Mouse (Mus musculus): ENCODE results near the gene Gm28230. TPM values are rescaled to one million over a fixed set of nuclear protein-coding genes. Genes with fewer than 3 reads are reported as not detected.

The Gm28230 gene
- total RNA-seq (2017), result not detected in 2 replicates

- no peak for ATAC-seq (ENCODE audit: extremely low read depth, insufficient number of reproducible peaks, low FRiP score, poor library complexity, severe bottlenecking)
Measured at GRCm38 (mm10) chr2:74726551-74726950, at the start of gene Gm28230. TSS of gene Gm28230 (plus strand) at chr2:74726728.

GRCm38 (mm10) chr2:74677106-74677505, 49.4 kb upstream of the Gm28230 start:
- no peak for ATAC-seq (ENCODE audit: extremely low read depth, insufficient number of reproducible peaks, low FRiP score, poor library complexity, severe bottlenecking)

DNA sequence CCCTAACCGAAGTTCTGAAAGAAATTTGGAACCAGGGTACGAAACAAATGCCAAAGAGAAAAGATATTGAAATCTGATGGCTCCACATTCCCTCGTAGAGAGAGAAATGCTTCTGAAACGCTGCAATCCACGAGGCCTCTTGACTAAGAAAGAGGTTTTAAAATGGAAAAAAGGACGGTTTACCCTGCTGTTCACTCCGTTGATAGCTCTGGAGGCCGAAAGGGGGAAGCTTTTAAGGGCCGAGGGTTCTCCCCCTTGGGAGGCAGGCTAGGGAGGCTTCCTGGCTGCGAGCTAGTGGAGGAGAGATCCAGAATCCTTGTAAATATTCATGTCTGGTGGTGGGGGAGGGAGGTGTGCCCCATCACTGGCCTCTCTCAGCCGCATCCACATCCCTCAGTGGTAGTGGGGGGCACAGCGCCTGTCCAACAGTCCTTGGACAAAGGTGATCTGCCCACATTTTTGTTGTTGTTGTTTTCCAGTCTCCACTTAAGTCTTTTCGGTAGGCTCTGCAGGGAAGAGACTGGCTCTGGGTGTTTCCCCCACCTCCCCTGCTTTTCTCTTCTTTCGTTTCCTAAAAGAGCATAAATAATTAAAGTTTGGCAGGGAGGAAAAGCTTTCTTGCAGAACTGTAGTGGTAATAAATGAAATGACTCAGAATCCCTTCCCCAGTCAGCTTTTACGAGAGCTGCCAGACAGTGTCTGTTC, 47.5 kb upstream of the Gm28230 start, which contains the start of gene Hoxd11:
Gene Hoxd11 (plus strand): TSS at position 667 of the 705 bp plus-strand sequence.
- no peak for ATAC-seq (ENCODE audit: extremely low read depth, insufficient number of reproducible peaks, low FRiP score, poor library complexity, severe bottlenecking)

DNA sequence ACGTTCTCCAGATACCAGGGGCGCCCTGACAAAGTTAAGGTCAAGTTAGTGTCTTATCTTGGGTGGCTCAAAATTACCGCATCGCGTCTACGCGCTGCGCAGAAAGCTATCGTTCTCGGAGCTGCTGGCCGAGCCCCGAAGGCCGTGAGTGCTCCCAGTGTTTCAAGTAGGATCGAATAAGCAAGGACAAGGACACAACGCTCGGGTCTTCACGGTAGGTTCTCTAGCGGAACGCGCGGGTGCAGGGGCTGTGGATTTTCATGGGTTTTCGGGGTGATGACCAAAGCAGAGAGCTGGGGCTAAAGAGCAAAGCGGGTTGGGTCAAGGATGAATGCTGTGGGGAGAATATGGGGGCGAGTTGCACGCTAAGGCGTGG, 46.9 kb upstream of the Gm28230 start:
- no peak for ATAC-seq (ENCODE audit: extremely low read depth, insufficient number of reproducible peaks, low FRiP score, poor library complexity, severe bottlenecking)

DNA sequence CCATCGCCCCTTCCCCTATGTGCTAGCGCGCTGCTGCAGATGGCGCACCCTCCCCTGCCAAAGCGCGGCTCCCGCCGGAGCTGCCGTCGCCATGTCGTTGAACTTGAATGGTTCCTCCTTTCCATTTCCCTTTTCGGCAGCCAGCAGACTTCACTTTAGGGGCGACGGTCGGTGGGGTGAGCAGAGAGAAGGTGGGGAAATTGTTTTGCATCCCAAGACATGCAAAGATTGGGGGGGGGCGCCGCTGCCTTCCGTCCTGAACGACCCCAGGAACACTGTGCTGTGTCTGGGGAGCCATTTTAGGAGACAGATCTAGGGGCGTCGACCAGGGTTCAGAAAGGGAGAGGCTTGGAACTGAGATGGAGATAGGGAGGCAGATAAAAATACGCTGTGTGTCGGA, 46.5 kb upstream of the Gm28230 start:
- no peak for ATAC-seq (ENCODE audit: extremely low read depth, insufficient number of reproducible peaks, low FRiP score, poor library complexity, severe bottlenecking)

- ATAC-seq (ENCODE audit: extremely low read depth, insufficient number of reproducible peaks, low FRiP score, poor library complexity, severe bottlenecking), result no peak
Measured at GRCm38 (mm10) chr2:74680561-74681398, 45.7 kb upstream of the Gm28230 start.

DNA sequence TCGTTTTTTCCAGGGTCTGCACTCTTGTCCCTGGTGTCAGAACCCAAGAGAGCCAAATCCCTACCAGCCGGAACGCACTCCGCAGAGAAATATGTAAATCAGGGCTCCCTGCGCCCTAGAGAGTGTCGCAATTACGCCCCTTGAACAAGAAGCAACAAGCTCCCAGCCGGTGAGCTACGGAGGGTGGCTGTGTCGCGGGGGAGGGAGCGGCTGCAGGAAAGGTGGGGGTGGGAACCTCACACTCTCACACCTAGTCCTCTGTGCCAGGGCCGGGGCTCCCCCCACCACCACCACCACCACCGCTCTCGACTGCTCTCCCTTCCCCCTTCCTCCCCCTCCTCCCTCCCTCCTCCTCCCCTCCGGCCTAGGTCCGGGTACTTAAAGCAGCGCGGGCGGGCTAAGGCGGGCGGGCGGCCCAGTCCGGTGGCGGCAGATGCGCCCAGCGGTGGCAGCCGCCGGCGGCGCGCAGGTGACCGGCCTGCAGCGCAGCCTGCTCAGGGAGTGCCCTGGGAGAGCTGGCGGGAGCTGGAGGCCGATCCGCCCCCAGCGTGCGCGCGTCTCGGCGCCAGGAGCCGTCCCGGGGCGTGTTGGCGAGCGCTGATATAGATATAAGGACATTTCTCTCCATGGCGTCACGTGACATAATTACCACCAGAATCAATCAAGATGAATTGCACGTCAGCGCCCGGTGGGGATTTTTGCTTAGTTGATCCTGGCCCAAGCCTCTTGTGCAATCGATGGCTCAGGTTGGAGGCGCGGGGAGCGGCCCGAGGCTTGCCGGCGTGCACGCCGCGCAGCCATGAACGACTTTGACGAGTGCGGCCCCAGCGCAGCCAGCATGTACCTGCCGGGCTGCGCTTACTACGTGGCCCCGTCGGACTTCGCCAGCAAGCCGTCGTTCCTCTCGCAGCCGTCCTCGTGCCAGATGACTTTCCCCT, 44.7 kb upstream of the Gm28230 start:
- ATAC-seq (ENCODE audit: extremely low read depth, insufficient number of reproducible peaks, low FRiP score, poor library complexity, severe bottlenecking), result no peak

DNA sequence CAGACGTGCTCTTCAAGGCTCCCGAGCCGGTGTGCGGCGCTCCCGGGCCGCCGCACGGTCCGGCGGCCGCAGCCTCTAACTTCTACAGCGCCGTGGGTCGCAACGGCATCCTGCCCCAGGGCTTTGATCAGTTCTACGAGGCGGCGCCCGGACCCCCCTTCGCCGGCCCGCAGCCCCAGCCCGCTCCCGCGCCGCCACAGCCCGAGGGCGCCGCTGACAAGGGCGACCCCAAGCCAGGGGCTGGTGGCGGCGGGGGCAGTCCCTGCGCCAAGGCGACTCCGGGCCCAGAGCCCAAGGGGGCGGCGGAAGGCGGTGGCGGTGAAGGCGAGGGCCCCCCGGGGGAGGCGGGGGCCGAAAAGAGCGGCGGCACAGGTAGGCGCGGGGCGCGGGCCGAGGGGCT, 43.7 kb upstream of the Gm28230 start:
- no peak for ATAC-seq (ENCODE audit: extremely low read depth, insufficient number of reproducible peaks, low FRiP score, poor library complexity, severe bottlenecking)

DNA sequence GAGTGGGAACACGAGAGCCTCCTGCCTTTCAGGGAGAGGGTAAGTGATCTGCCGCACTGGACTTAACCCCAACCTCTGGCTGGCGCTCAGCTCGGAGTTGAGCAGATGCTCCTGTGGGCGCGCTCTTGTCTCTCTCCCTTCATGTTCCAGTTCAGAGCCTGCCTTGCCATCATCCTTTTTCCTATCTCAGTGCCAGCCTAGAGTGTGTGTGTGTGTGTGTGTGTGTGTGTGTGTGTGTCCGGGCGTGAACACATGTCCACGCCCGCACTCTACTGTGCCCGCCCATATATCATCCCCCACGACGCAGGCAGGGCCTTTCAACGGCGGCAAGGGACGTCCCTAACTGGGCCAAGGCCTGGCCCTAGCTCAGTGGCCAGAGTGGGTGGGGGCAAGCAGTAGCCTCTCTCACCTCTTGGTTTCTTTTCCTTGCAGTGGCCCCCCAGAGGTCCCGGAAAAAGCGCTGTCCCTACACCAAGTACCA, 43.0 kb upstream of the Gm28230 start:
- ATAC-seq (ENCODE audit: extremely low read depth, insufficient number of reproducible peaks, low FRiP score, poor library complexity, severe bottlenecking), result no peak

DNA sequence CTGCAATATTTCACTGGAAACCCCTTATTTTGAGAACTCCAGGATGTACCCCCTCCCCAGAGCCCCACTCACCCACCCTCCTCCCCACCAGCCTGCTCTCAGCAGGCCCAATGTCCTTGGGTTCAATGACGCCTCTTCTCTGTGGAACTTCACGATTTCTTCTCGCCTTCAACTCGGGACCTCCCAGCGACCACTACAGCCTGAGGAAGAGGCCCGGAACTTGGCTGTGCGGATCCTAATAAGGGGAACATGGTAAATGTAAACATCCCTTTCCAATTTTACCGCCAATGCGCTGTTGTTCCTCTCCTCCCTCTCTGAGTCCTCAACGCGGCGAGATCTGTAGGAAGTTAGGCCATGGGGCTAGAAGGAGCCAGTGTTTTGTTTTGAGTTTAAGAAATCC, 42.4 kb upstream of the Gm28230 start:
- ATAC-seq (ENCODE audit: extremely low read depth, insufficient number of reproducible peaks, low FRiP score, poor library complexity, severe bottlenecking), result no peak

DNA sequence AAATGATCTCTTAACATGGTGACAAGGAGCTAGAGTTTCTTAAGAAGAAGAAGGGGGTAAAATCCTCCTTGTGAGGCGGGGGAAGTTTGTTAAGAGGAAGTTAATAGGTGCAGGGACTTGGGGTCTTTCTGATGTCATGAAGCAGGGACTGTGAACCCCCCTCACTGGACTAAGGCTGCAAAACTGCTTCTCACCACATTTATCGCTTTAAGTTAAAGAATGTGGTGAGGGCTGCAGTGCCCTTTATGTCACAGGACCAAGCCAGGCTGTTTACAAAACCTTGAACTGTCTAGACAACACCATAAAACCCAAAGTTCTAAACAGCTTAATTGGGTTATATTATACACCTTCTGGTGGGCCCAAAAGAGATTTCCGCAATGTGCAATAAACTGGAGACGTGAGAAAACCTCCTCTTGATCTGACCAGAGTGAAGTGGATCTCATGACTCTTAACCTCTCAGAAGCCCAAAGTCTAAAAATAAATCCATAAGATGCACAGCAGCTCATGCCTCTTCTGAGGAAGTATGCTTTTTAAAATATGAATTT, 41.4 kb upstream of the Gm28230 start:
- no peak for ATAC-seq (ENCODE audit: extremely low read depth, insufficient number of reproducible peaks, low FRiP score, poor library complexity, severe bottlenecking)

DNA sequence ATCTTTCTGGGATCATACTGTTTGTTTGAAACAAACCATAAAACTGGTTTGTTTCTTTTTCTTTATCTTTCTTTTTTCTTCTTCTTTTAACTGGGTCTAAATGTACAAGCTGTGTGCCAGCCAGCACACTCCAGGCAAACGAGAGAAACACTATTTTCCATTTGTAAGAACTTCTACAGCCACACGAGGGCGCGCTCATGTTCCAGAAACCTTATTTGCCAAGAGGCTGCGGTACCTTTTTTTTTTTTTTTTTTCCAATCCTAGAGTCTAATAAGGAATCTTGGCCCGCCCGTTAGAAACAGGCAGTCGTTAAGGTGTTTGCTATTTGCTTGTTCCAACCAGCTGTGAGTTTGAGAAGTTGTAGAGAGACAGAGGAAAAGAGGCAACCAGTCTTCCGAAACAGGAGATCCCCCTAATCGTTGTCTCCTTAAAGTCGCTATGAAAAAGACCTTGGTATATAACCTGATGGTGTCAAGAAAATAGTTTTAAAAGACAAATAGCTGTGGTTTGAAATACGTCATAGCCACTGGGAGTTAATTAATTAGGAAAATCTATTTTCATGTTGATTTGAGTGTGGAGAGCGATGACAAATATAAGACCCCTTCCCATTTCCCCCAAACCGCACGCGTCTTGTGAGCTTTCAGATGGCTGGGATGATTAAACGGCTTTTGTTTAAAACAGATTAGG, 40.1 kb upstream of the Gm28230 start:
- ATAC-seq (ENCODE audit: extremely low read depth, insufficient number of reproducible peaks, low FRiP score, poor library complexity, severe bottlenecking), result no peak

- no peak for ATAC-seq (ENCODE audit: extremely low read depth, insufficient number of reproducible peaks, low FRiP score, poor library complexity, severe bottlenecking)
Measured at GRCm38 (mm10) chr2:74686988-74687697, 39.4 kb upstream of the Gm28230 start.

DNA sequence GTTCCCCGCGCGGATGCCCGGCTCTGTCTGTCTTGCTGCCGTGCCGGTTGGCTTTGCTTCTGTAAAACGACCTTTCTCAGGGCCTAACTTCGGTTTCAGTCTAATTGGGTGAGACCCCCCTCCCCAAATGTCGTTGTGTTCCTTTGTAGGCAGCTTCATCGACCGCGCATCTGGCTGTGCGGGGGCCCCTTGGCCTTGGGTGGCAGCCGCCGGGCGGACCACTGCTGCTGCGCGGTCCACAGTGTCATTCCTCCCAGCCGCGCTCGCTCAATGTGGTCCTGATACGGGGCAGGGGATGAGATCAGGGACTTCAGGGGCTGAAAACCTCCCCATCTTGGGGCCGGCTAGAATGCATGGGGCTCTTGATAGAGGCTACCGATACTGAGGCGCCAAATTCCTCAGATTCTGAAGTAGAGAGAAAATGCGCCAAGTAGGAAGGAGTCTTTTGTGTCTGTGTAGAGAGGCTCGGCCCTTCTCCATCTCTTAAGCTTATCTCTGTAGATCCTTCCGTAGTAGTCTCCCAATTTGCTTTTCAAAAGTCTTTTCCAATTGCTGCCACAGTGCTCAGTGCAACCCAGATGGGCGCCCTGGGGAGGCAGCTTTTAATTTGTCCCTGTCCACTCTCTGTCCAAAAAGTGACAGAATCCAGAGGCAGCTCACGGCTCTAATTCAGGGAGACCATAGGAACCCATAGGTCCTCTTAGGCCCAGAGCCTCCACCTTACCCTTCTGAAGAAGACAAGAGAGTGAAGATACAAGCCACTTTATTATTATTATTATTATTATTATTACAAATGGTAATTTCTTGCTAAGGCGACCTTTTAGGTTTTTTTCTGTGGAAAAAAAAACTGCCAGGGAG, 38.6 kb upstream of the Gm28230 start:
- no peak for ATAC-seq (ENCODE audit: extremely low read depth, insufficient number of reproducible peaks, low FRiP score, poor library complexity, severe bottlenecking)

DNA sequence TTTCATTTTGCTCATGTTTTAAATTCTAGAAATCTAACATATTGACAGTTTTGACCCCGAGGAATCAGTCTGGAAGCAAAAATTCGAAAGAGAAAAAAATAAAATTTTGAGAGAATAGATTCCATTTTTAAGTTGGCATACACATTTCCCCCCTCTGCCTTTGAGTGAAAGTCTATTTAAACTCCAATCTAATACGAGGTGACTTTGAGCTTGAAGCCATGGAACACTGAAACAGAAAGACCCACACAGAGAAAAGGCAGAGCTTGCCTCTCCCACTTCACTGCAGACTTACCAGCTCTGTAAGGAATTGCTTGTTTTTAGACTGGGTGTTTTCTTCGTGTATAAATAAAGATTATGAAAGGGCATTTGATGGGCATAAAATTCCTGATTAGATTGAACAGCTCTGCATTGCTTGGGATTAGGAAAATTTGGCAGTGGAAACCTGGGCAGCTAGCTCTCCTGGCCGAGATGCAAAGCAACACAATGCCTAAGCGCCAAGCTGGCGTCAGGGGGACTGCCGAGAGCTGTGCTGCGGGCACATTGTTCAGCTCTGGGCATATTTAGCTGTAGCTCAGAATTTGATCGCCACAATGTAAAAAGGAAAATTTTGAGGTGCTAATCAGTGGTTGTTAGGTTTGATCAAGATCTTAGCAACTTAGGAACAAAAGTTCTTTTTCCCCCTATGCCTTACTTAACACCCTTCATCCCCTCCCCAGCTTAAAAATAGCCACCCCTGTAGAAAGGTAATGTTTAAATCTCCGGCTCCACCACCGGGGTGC, 37.5 kb upstream of the Gm28230 start:
- no peak for ATAC-seq (ENCODE audit: extremely low read depth, insufficient number of reproducible peaks, low FRiP score, poor library complexity, severe bottlenecking)

Data from neutrophil, adult 5-6 weeks (primary cell).